Mouse (Mus musculus) c-Kit-positive CD71-positive TER-119-negative erythroid progenitor cells, embryonic 14.5 days (primary cell): ENCODE measurements around the gene Sval2.

Experiments used
- DNase-seq: peaks from one replicate; pipeline ENCODE4 v3.0.0-alpha.2; 2013; ENCODE audit warnings: low read depth

Gene Sval2

GRCm38 (mm10) chr6:41852689-41853088 lies at the start of gene Sval2:
Gene Sval2, plus strand, starts transcription at chr6:41852989.
- DNase-seq: no peak

- no peak for DNase-seq
Measured at GRCm38 (mm10) chr6:41824086-41824485, 28.7 kb upstream of the Sval2 start.

GRCm38 (mm10) chr6:41829516-41829915 lies 23.3 kb upstream of the Sval2 start:
- DNase-seq: no peak

GRCm38 (mm10) chr6:41847235-41847634 lies 5.6 kb upstream of the Sval2 start, which contains the start of gene Pip:
Gene Pip, plus strand, starts transcription at chr6:41847535.
- no peak for DNase-seq

- no peak for DNase-seq
Measured at GRCm38 (mm10) chr6:41864038-41864437, 11.2 kb downstream of the Sval2 start.

GRCm38 (mm10) chr6:41911625-41912024 lies 58.8 kb downstream of the Sval2 start:
- DNase-seq: no peak
